Mouse (Mus musculus): ENCODE results near the gene Spryd4.

DNA sequence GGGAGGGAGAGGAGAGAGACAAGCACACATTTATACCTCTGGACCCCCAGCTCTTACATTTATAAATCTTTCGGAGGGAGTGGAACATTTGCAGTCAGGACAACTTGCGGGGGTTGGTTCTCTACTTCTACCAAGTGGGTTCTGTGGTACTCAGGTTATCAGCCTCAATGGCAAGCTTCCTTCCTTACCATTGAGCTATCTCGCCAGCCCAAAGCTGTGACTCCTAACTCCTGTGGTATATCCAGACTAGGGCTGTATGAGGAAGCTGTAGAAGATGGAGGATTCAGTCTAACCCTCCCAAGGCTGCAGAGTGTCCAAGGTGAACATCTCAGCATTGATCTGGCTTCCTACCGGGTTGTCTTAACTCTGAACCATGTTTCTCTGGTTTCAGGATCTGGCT, 27.5 kb upstream of the Spryd4 start:
- TF ChIP-seq CTCF (IDR thresholded peaks at IDR 0.05) (no peak), EP300 (IDR thresholded peaks at IDR 0.05) (no peak)

Data from lung, postnatal 0 days (tissue).